In the genomic region with DNA sequence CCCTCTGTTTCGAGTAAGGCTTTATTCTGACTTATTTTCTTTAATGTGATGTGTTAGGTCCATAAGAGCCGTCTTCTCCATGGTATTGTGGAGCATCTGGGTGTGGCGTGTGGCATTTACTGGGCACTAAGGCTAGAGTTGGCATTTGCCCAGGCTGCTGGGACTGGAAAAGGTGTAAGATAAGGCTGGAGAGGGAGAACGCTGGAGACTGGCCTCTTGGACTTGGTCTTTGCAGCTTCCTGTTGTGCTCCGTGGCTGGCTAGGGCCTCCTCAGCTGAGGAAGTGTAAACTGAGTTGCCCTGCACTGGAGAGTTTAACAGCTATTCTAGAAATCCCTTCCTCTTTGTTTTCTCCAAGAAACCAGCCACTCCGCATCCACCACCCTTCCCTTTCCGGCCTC, we compare ENCODE assay signal across 9 mouse cellular contexts. TPM values are rescaled to one million over a fixed set of nuclear protein-coding genes. Genes with fewer than 3 reads are reported as not detected.
DNase-seq lines count a peak whose midpoint lies in the region; ATAC-seq lines count a peak whose summit lies in the region.
"Had no signal": no experiment of that assay in that cellular context is flagged by ENCODE, and none has a peak within 500 bp of the region (broad histone marks: within the 10 kb centered on the region; RNA-seq: fewer than 3 reads in every experiment).

No protein-coding gene starts in this region.

- H3K27me3 ChIP-seq in heart, embryonic 10.5 days (ENCODE audit: insufficient read depth, poor library complexity, severe bottlenecking), result no peaks in the 10 kb centered on the region
- H3K27me3 ChIP-seq: embryonic facial prominence, embryonic 13.5 days had no signal

- ATAC-seq in granulocyte monocyte progenitor cell, adult 5-6 weeks (replicated peaks; ENCODE audit: poor library complexity, severe bottlenecking), result peak; percentile 83
- peak; percentile 57 to 72; a peak in 3 of 4 replicates for ATAC-seq in hematopoietic stem cell, adult 5-6 weeks (replicated peaks in 1 of 2; ENCODE audit: insufficient read depth in 1 of 2, low FRiP score in 2 of 2, low TSS enrichment in 1 of 2, low read depth in 1 of 2, poor library complexity in 2 of 2, severe bottlenecking in 2 of 2)

- no peak overlapping the region for H3K4me3 ChIP-seq in heart, embryonic 10.5 days
- H3K4me3 ChIP-seq: embryonic facial prominence, embryonic 13.5 days had no signal

- WGBS in heart, embryonic 10.5 days, result 57% methylated on average over 7 of the region's 7 CpGs

- peaks cover 23% of the 10 kb centered on the region for H3K4me1 ChIP-seq in heart, embryonic 10.5 days

- H3K9me3 ChIP-seq in heart, embryonic 10.5 days, result no peaks in the 10 kb centered on the region
- H3K9me3 ChIP-seq: embryonic facial prominence, embryonic 13.5 days had no signal

- H3K36me3 ChIP-seq in heart, embryonic 10.5 days, result peaks cover 10% of the 10 kb centered on the region; the same call in 1 of the 2 replicates

- no peak overlapping the region for H3K27ac ChIP-seq in heart, embryonic 10.5 days
- H3K27ac ChIP-seq: embryonic facial prominence, embryonic 13.5 days had no signal

- peak; percentile 61 to 64 for DNase-seq in heart, adult 18-20 months
- DNase-seq in heart, embryonic 10.5 days (ENCODE audit: low spot score), result no peak
- DNase-seq in lung, postnatal 14 days, result peak; percentile 57
- DNase-seq in embryo, embryonic 10.5 days (ENCODE audit: low spot score), result no peak
- DNase-seq in gastrocnemius, adult 18-20 months (ENCODE audit: low spot score), result no peak
- no peak for DNase-seq in left cerebral cortex, postnatal 36 days (ENCODE audit: low spot score in 2 of 2)

- intact Hi-C loops in left cerebral cortex, postnatal 36 days (cut with DNase I), result no loop called here

RNA-seq across cellular contexts. Expression of a gene that starts 32.0 kb away (rescaled TPM):
- total RNA-seq in heart, adult 18-20 months (2021), result 1 to 10 TPM; 6.5 TPM
- 5.2 and 8.1 TPM in 2 replicates for polyA plus RNA-seq in heart, embryonic 10.5 days (2016; fragmentation: Nextera tagmentation; extraction: Ambion mirVana)
- 18.8 and 23.8 TPM in 2 replicates for total RNA-seq in granulocyte monocyte progenitor cell, adult 5-6 weeks (2014; fragmentation: Nextera tagmentation)
- 21.7 and 25.8 TPM in 2 replicates for total RNA-seq in granulocyte monocyte progenitor cell, adult 5-6 weeks (2017)
- 42.3 and 45.7 TPM in 2 replicates for total RNA-seq in hematopoietic stem cell, adult 5-6 weeks (2017)
- 1 to 10 TPM; 2.9 to 3.7 TPM for total RNA-seq in gastrocnemius, adult 18-20 months (2021)
- 10 to 100 TPM; 31.8 to 33.8 TPM for total RNA-seq in left cerebral cortex, postnatal 36 days (2021)

RNA-seq across cellular contexts. Expression of a gene that starts 36.3 kb away (rescaled TPM):
- total RNA-seq in heart, adult 18-20 months (2021), result 10 to 100 TPM; 10.1 to 11.3 TPM
- 56.9 and 57.5 TPM in 2 replicates for polyA plus RNA-seq in heart, embryonic 10.5 days (2016; fragmentation: Nextera tagmentation; extraction: Ambion mirVana)
- total RNA-seq in granulocyte monocyte progenitor cell, adult 5-6 weeks (2014; fragmentation: Nextera tagmentation), result 49.9 and 71.0 TPM in 2 replicates
- total RNA-seq in granulocyte monocyte progenitor cell, adult 5-6 weeks (2017), result 55.9 and 60.1 TPM in 2 replicates
- total RNA-seq in hematopoietic stem cell, adult 5-6 weeks (2017), result 48.5 and 65.8 TPM in 2 replicates
- 1 to 10 TPM; 2.6 to 3.3 TPM for total RNA-seq in gastrocnemius, adult 18-20 months (2021)
- 10 to 100 TPM; 21.3 to 23.5 TPM for total RNA-seq in left cerebral cortex, postnatal 36 days (2021)

Comparison
In these comparisons a context has a peak if more than half of its experiments do, and no peak if none do; other contexts are left out.
1. DNase-seq: peak in heart, adult 18-20 months (2 of 2) and lung, postnatal 14 days (single experiment); none in heart, embryonic 10.5 days (single experiment), embryo, embryonic 10.5 days (single experiment), gastrocnemius, adult 18-20 months (single experiment) and left cerebral cortex, postnatal 36 days (0 of 2).